Mouse (Mus musculus) heart, postnatal 0 days (tissue): Measurements from ENCODE around the gene Micu1. TPM values are rescaled to one million over a fixed set of nuclear protein-coding genes. Genes with fewer than 3 reads are reported as not detected.

Experiments
- ATAC-seq: fragments of 200-750 bp; cut with Nextera tagmentation; 2 replicates; pipeline ENCODE4 v1.8.0; 2017; ENCODE audit warnings: low read depth, moderate number of reproducible peaks, moderate library complexity; ENCODE audit not compliant: insufficient read depth
- DNase-seq: peaks from one replicate; pipeline ENCODE4 v3.0.0-alpha.2; 2016; ENCODE audit warnings: low spot score
- H3K27ac ChIP-seq: fragments of 300-500 bp; sonication (generic); 2 replicates; pipeline ENCODE4 v1.5.1; 2014; ENCODE audit warnings: low read depth, mild to moderate bottlenecking
- H3K27me3 ChIP-seq: fragments of 300-500 bp; sonication (generic); 2 replicates; pipeline ENCODE4 v1.6.1; 2014; ENCODE audit warnings: low read length, mixed read lengths; ENCODE audit not compliant: control insufficient read depth, insufficient read depth
- H3K36me3 ChIP-seq: fragments of 300-500 bp; sonication (generic); replicated peaks from 2 replicates; pipeline ENCODE4 v1.6.1; 2014; ENCODE audit warnings: low read length, mixed read lengths; ENCODE audit not compliant: control insufficient read depth, insufficient read depth
- H3K4me1 ChIP-seq: fragments of 300-500 bp; sonication (generic); 2 replicates; pipeline ENCODE4 v1.6.1; 2014; ENCODE audit warnings: antibody characterized with exemption; ENCODE audit not compliant: control insufficient read depth, insufficient read depth
- H3K4me2 ChIP-seq: fragments of 300-500 bp; sonication (generic); 2 replicates; pipeline ENCODE4 v1.6.1; 2014; ENCODE audit warnings: low read depth, mild to moderate bottlenecking, low read length, moderate library complexity
- H3K4me3 ChIP-seq: fragments of 300-500 bp; sonication (generic); 2 replicates; pipeline ENCODE4 v1.5.1; 2014; ENCODE audit warnings: low read depth, low read length
- H3K9ac ChIP-seq: fragments of 300-500 bp; sonication (generic); replicated peaks from 2 replicates; pipeline ENCODE4 v1.6.1; 2014; ENCODE audit warnings: low read depth, low read length, mixed read lengths
- H3K9me3 ChIP-seq: fragments of 300-500 bp; sonication (generic); replicated peaks from 2 replicates; pipeline ENCODE4 v1.6.1; 2016; ENCODE audit warnings: low read length; ENCODE audit not compliant: control insufficient read depth
- CTCF ChIP-seq: IDR thresholded peaks from 2 replicates; pipeline ENCODE4 v1.5.1; 2016; ENCODE audit warnings: antibody characterized with exemption, control low read depth, low read depth
- EP300 ChIP-seq: IDR thresholded peaks from 2 replicates; pipeline ENCODE4 v1.6.1; 2016; ENCODE audit warnings: antibody characterized with exemption, low read depth
- WGBS: fragments of 180-500 bp; shearing (Covaris S2); extraction: QIAGEN DNeasy Blood & Tissue Kit; methylation state at CpG from one replicate; pipeline ENCODE4 v1.1.7; 2014; 5-methylcytosine and 5-hydroxymethylcytosine counted together
- polyA plus RNA-seq: library from polyadenylated mRNA; unstranded; fragments of >200 nt; fragmentation: Nextera tagmentation; extraction: Ambion mirVana; gene quantifications from 2 replicates; pipeline ENCODE4 v1.2.1, GENCODE M21; 2015
- total RNA-seq: library from RNA; depleted of rRNA; stranded (reverse); fragments of >200 nt; gene quantifications from 2 replicates; pipeline ENCODE4 v1.2.3, GENCODE M21; 2014; ENCODE audit warnings: low replicate concordance

Gene Micu1
- total and polyA plus RNA-seq, 2 experiments from 2014 or later = 23.9 to 25.0 TPM

DNA sequence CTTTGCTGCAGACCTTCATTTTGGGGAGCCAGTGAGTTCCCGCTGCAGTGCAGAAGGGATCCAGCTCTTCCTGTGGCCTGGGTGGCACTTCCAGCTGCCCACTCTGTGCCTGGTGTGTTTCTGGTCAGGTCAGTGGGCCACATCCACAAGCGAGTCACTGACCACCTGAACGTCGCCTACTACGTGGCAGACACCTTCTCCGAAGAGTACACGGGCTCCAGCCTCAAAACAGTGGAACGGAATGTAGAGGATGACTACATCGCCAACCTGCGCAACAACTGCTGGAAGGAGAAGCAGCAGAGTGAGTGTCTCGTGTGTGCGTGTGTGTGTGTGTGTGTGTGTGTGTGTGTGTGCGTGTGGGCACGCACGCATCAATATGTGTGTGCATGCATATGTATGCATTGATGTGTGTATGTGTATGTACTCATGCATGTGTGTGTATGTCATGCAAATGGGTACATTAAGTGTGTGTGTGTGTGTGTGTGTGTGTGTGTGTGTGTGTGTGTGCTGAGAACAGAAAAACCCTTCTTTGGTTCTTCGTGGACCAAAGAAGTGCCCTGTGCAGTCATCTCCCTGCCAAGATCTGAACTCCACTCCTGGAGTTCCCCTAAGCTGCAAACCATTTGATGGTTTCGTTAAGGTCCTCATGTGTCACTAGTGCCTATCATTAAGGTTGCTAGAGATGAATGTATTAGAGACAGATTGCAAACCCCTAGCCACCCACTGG lies 193.3 kb downstream of the Micu1 start:
- Histone ChIP-seq H3K9me3 (no peaks in the 10 kb centered on the region), H3K4me2 (no peak overlapping the region), H3K36me3 (peaks cover 68% of the 10 kb centered on the region), H3K9ac (no peak overlapping the region), H3K4me1 (peaks cover 36% of the 10 kb centered on the region), H3K4me3 (no peak overlapping the region), H3K27me3 (no peaks in the 10 kb centered on the region), H3K27ac (peak overlapping the region; percentile 30; the same call in 1 of the 2 replicates)
- DNase-seq = no peak
- TF ChIP-seq EP300 (no peak), CTCF (no peak)
- ATAC-seq = no peak
- WGBS = 94% methylated on average over 17 of the region's 17 CpGs

DNA sequence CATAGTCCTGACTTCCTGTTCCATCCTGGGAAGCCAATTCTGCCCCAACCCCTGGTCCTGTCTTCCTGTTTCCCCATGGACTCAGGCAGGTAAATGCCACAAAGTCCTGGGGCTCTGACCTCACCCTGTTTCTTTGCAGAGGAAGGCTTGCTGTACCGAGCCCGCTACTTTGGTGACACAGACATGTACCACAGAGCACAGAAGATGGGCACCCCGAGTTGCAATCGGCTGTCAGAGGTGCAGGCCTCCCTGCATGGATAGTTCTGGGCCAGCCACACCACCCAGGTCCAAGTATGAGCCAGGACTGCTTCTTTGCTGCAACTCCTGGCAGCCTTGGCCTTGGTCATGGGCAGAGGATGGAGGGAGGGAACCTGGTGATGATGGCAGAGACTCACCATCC lies 193.9 kb downstream of the Micu1 start:
- no peak overlapping the region; the same call in 1 of the 2 replicates for H3K27ac ChIP-seq
- peaks cover 62% of the 10 kb centered on the region for H3K36me3 ChIP-seq
- peaks cover 42% of the 10 kb centered on the region for H3K4me1 ChIP-seq
- H3K27me3 ChIP-seq = no peaks in the 10 kb centered on the region
- H3K4me3 ChIP-seq = no peak overlapping the region
- no peak overlapping the region for H3K4me2 ChIP-seq
- TF ChIP-seq CTCF = no peak
- no peak for TF ChIP-seq EP300
- H3K9me3 ChIP-seq = no peaks in the 10 kb centered on the region
- DNase-seq (no peak), ATAC-seq (no peak)
- no peak overlapping the region for H3K9ac ChIP-seq
- WGBS = 93% methylated on average over 4 of the region's 4 CpGs

DNA sequence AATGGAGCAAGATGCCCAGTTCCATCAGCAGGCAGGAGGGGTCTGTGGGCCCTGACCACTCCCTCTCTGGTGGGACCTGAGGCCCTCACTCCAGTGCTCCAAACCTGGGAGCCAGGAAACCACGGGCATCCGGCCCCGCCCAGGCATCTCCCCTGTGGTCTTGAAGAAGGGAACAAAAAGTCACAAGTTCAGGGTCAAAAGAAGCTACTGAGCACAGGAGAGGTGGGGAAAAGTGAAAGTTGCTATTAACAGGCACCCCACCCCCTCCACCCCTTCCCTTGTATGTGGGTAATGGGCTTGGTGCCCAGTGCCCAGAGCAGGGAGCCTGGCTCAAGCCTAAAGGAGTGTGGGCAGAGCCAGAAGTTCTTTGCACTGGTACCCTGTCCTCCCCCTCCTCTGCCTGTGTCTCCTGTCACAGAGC lies 194.6 kb downstream of the Micu1 start:
- ATAC-seq = no peak
- H3K27me3 ChIP-seq = no peaks in the 10 kb centered on the region

DNA sequence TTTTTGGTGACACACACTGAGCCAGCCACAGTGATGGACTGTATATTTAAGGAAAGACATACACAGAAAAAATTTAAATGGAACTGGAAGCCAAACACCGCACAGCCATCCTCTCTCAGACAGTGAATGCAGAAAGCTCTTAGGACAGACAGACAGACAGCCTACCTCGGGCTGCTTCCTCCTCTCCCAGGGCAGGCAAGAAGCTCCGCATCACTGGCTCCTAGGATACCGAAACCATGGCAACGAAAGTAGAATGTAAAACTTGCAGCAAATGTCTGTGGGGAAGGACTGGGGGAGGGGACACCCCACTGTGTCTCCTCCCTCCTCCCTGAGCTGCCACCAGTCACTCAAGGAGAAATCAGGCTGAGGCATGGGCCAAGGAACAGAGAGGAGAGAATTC lies 195.2 kb downstream of the Micu1 start:
- peaks cover 49% of the 10 kb centered on the region for H3K36me3 ChIP-seq
- TF ChIP-seq EP300 = no peak
- TF ChIP-seq CTCF = no peak
- WGBS = 70% methylated on average over 5 of the region's 5 CpGs

More for the DNA sequence above, 194.6 kb downstream of the Micu1 start:
- TF ChIP-seq CTCF = no peak
- TF ChIP-seq EP300 = no peak
- DNase-seq = no peak
- 70% methylated on average over 3 of the region's 3 CpGs for WGBS
- H3K4me3 ChIP-seq = no peak overlapping the region
- peak overlapping the region; percentile 37; the same call in 1 of the 2 replicates for H3K9ac ChIP-seq
- H3K27ac ChIP-seq = 0 out of 2 replicates have a peak overlapping the region, but pooled peaks have one; percentile 27
- H3K36me3 ChIP-seq = peaks cover 55% of the 10 kb centered on the region
- no peaks in the 10 kb centered on the region for H3K9me3 ChIP-seq
- H3K4me2 ChIP-seq = no peak overlapping the region
- H3K4me1 ChIP-seq = peaks cover 49% of the 10 kb centered on the region

DNA sequence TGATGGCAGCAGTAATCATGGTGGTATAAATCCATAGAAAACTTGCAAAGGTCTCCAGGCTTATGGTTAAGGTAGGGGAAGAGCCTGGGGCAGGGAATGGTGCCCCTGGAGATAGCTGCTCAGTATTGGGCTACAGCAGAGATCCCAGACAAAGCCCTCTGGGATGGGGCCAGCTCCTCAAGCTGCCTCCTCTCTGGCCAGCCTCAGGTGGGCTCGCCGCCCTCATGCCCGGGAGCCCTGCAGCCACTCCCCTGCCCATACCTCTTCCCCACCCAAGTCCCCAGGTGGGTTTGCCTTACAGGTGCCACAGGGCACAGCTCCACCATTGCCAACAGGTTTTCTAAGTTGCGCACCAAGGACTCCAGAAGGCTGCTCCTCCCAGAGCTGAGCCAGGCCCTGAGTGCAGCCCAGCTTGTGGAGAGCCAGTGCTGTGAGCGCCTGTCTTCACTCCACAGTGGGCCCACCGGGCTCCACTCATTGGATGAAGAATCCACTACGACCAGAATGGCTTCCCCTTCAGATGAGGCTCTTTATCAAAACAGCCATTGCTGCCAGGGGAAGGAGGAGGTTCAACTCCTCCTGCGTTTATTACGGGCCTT lies 196.0 kb downstream of the Micu1 start:
- Histone ChIP-seq H3K4me1 (peaks cover 61% of the 10 kb centered on the region), H3K36me3 (peaks cover 44% of the 10 kb centered on the region), H3K27ac (peak overlapping the region; percentile 23), H3K27me3 (no peaks in the 10 kb centered on the region), H3K4me3 (no peak overlapping the region), H3K4me2 (no peak overlapping the region), H3K9ac (no peak overlapping the region), H3K9me3 (no peaks in the 10 kb centered on the region)
- 73% methylated on average over 9 of the region's 9 CpGs for WGBS
- no peak for ATAC-seq
- DNase-seq = no peak
- TF ChIP-seq CTCF (no peak), EP300 (no peak)

More for the DNA sequence above, 195.2 kb downstream of the Micu1 start:
- no peak overlapping the region for H3K9ac ChIP-seq
- peaks cover 54% of the 10 kb centered on the region for H3K4me1 ChIP-seq
- H3K4me2 ChIP-seq = no peak overlapping the region
- no peak for ATAC-seq
- DNase-seq = no peak
- H3K27ac ChIP-seq = peak overlapping the region; percentile 27; the same call in 1 of the 2 replicates
- H3K4me3 ChIP-seq = no peak overlapping the region
- no peaks in the 10 kb centered on the region for H3K27me3 ChIP-seq
- no peaks in the 10 kb centered on the region for H3K9me3 ChIP-seq
